Mouse (Mus musculus) liver, adult (tissue): ENCODE results near the gene Avpr2.

Experiments used
- GATA4 ChIP-seq: IDR thresholded peaks from 2 replicates; pipeline ENCODE4 v1.6.1; 2014; ENCODE audit warnings: mild to moderate bottlenecking, low read length; ENCODE audit not compliant: insufficient replicate concordance

The Avpr2 gene

DNA sequence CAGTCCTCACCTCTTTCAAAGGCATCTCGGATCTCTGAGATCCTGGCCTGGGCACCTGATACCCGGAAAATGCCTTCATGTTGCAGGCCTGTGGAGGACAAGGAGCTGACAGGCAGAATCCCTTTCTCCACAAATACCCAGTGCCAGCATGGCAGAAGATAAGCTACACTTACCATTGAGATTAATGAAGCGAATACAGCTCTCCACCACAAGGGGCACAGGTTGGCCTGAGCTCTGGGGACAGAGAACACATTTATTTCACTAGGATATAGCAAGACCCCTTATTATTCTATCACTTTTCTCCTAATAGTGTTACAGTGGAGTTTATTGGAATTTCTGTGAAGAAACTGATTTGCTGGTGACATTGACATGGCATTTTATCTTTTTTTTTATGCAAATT lies 6.1 kb downstream of the Avpr2 start:
- no peak for TF ChIP-seq GATA4

GRCm38 (mm10) chrX:73910049-73910448 lies 18.1 kb downstream of the Avpr2 start:
- no peak for TF ChIP-seq GATA4

DNA sequence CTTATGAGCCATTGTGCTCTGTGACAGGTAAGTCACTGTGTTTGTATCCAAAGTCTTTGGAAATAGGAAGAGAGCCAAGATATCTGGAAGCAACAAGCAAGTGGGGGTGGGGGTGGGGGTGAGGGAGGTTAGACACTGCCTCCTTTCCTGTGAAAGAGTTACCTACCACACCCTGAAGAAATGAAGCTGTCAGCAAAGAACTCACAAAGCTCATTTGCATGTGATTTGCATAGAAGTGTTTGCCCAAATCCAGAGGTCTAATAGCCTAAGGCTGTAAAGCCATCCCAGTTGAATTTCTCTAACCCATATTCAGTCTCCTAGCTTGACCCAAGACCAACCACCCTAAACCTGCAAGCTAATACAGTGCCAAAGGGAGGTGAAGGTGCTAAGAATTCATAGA lies 18.5 kb downstream of the Avpr2 start:
- TF ChIP-seq GATA4 = no peak

DNA sequence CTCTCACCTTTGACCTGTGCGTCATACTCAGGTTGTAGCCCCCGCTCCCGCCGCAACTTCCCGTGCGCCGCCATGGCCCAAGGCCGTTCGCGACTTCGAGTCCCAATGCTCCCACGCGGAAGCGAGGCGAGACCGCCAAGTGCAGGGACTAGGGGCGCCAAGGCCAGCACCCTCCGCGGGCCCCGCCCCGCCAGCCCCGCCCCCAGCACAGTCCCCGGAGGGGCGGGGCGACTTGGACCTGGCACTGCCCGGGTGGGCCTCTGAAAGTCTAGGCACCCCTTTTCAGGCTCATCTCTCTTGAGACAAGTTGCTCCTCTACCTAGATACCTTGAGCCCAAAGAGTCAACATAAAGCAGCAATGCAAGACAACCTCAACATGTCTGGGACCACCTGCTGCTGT lies 19.3 kb downstream of the Avpr2 start:
- TF ChIP-seq GATA4 = no peak

DNA sequence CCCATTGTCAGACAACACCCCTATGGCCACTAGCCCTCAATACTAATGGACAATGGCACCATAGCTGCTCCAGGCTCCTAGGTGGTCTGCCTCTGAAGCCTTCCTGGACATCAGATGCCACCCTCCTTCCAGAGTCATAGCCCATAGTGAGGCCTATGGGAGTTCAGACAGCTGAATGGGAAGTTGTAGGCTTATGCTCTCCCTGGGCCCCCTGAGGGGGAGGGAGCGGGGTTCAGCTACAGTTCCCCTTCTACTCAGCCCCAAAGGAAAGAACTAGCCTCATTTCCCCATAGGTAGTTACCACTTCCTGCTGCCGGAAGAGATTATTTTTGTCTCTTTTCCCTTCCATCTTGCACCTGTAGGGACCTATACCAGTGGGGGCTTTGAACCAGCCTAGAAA lies 19.7 kb downstream of the Avpr2 start:
- no peak for TF ChIP-seq GATA4

DNA sequence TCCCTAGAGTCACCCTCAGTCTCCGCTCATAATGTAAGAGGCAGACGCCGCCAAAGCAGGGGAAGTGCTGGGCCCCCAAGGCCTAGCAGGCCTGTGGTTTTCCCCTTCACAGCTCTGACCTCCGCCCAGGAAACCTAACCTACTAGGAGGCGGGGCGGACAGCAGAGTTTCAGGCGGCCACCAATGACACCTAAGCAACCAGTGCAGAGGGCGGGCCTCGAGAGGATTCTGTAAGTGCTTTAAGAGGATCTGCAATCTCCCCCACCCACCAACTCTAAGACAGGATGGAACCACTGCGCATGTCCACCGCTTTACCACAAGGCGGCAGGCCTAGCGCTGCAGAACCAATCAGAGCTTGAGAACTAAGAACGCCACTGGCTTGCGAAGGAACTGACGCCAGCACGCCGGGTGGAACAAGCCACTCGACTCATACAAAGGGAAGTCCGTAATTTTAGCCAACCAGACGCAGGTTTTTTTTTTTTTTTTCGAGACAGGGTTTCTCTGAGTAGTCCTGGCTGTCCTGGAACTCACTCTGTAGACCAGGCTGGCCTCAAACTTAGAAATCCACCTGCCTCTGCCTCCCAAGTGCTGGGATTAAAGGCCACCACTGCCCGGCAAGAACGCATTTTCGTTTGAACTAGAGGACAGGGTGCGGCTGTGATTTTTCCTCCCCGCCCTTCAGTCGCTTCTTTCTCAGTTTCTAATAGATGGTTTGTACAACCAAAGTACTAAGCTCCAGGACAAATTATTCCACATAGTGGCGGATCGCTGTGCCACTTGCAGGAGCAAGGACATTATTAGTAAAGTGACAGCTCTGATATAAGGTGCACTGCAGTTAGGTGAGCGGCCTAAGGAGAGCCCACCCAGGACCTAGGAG lies 23.2 kb downstream of the Avpr2 start:
- no peak for TF ChIP-seq GATA4

- no peak for TF ChIP-seq GATA4
Observed at GRCm38 (mm10) chrX:73916945-73917344, 25.0 kb downstream of the Avpr2 start.

DNA sequence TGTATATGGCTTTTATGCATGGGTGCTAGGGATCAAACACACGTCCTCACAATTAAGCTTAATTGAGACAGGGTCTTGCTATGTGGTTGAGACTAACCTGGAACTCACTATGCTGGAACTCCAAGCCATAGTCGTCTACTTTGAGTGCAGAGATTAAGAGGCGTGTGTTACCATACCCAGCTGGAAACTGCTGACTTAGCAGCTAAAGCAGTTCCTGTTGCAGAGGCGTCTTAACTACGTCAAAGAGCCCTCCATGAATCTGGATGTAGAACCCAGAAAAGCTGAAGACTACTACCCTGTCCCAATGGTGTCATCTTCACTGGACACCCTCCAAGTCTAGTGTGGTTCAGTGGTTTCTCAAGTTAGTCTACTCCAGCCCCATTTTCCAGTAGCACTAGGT lies 26.7 kb downstream of the Avpr2 start:
- no peak for TF ChIP-seq GATA4

- TF ChIP-seq GATA4 = no peak
Observed at GRCm38 (mm10) chrX:73921285-73921822, 29.5 kb downstream of the Avpr2 start.

DNA sequence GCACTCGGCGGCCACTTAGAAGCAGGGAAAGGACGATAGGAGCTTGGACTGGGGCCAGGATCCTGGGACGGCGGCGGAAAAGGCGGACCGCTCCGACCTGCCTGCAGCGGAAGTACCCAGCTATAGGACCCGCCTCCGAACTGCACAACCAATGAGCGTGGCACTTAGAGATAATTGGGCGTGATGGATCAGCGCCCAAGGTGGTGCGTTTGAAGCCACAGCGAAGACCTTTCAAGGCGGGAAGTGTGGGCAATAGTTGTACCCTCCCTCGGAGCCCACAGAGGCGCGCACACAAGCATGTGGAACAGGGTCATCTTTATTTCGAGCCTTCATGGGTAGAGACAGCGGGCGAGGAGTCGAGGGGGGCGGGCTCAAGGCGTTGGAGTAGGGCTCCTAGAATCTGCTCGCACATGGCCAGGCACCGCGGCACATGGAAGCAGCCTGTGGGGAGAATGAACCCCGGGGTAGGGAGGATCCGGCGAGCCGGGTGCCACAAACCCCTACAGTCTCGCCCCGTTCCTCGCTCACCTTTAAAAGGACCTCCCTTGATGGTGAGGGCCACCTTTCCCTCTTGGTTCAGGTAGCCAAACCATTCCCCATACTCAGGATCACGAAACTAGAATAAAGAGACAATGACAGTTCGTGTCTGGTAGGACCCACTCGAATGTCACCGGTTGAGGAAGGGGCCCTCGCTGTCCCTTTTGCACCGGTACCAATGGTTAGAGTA lies 30.1 kb downstream of the Avpr2 start, which contains the start of the genes Arhgap4 and Naa10:
Arhgap4 (minus strand) TSS at position 48 of the 727 bp plus-strand sequence.
Naa10 (minus strand) TSS at position 122 of the 727 bp plus-strand sequence.
- TF ChIP-seq GATA4 = peak; percentile 57; the same call in 1 of the 2 replicates

GRCm38 (mm10) chrX:73922550-73922882 lies 30.6 kb downstream of the Avpr2 start:
- no peak for TF ChIP-seq GATA4

- no peak for TF ChIP-seq GATA4
Observed at GRCm38 (mm10) chrX:73930402-73931062, 38.6 kb downstream of the Avpr2 start, which contains the start of gene Renbp. Gene Renbp (minus strand): TSS chrX:73930850.

DNA sequence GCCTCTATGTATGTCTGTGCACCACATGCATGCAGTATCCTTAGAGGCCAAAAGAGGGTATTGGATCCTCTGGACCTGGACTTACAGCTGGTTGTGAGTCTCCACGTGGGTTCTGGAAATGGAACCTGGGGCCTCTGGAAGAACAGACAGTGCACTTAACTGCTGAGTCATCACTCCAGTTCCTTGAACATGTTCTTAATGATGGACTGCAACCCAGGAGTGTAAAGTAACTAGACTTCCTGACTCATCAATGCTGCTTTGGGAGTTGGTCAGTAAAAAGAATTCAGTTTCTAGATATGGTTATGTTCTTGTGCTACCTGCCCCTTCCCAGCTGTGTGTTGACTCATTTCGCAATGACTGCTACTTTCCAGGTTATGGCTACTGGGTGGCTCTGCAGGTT lies 40.0 kb downstream of the Avpr2 start:
- no peak for TF ChIP-seq GATA4

GRCm38 (mm10) chrX:73941860-73942259 lies 50.0 kb downstream of the Avpr2 start:
- no peak for TF ChIP-seq GATA4

- no peak for TF ChIP-seq GATA4
Observed at GRCm38 (mm10) chrX:73942294-73942693, 50.4 kb downstream of the Avpr2 start.
